Mouse (Mus musculus): Measurements from ENCODE around the gene H2afj.

DNA sequence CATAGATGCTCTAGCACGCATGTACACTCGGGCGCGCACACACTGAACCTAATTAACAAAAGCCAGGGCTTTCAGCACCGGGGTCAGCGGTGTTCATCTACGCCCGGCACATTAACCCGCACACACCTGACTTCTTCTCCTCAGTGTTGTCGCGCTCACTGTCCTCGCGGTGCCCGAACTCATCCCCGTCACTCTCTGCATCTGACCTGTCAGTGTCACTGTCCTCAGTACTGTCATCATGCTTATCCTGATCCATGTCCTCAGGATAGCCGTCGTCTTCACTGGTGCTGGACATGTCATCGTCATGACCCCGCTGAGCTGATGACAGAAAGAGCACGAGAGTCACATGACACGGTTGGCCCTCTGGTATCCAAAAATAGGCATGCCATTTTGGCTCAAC, 12.3 kb downstream of the H2afj start:
- TF ChIP-seq CTCF (conservative IDR thresholded peaks at IDR 0.05; ENCODE audit: insufficient read depth, insufficient read length, low read depth, low read length) (no peak), POLR2A (IDR thresholded peaks at IDR 0.05; ENCODE audit: low read depth, low read length) (no peak)
